Mouse (Mus musculus): ENCODE measurements around the gene Ifitm10.

GRCm38 (mm10) chr7:142418027-142418426, 44.5 kb upstream of the Ifitm10 start:
- TF ChIP-seq CTCF (IDR thresholded peaks at IDR 0.05; ENCODE audit: low read depth) = no peak
- TF ChIP-seq EP300 (IDR thresholded peaks at IDR 0.05; ENCODE audit: low read depth) = no peak

Data from heart, postnatal 0 days (tissue).